Mouse (Mus musculus) midbrain, embryonic 13.5 days (tissue): ENCODE measurements around the gene Nlrc5. TPM values are rescaled to one million over a fixed set of nuclear protein-coding genes. Genes with fewer than 3 reads are reported as not detected.

Experiments used
- ATAC-seq: fragments of 200-750 bp; cut with Nextera tagmentation; 2 replicates; pipeline ENCODE4 v1.8.0; 2017; ENCODE audit warnings: mild to moderate bottlenecking, moderate TSS enrichment, moderate library complexity
- H3K27ac ChIP-seq: fragments of 300-500 bp; sonication (generic); 2 replicates; pipeline ENCODE4 v1.5.1; 2015; ENCODE audit warnings: inconsistent platforms, mild to moderate bottlenecking, moderate library complexity
- H3K27me3 ChIP-seq: fragments of 300-500 bp; sonication (generic); 2 replicates; pipeline ENCODE4 v1.6.1; 2015; ENCODE audit warnings: mild to moderate bottlenecking, inconsistent platforms
- H3K36me3 ChIP-seq: fragments of 300-500 bp; sonication (generic); 2 replicates; pipeline ENCODE4 v1.6.1; 2015; ENCODE audit warnings: mild to moderate bottlenecking, inconsistent platforms
- H3K4me1 ChIP-seq: fragments of 300-500 bp; sonication (generic); replicated peaks from 2 replicates; pipeline ENCODE4 v1.6.1; 2015; ENCODE audit warnings: inconsistent platforms
- H3K4me2 ChIP-seq: fragments of 300-500 bp; sonication (generic); replicated peaks from 2 replicates; pipeline ENCODE4 v1.6.1; 2015; ENCODE audit warnings: moderate library complexity, mild to moderate bottlenecking, inconsistent platforms
- H3K4me3 ChIP-seq: fragments of 300-500 bp; sonication (generic); replicated peaks from 2 replicates; pipeline ENCODE4 v1.5.1; 2015; ENCODE audit warnings: mild to moderate bottlenecking, inconsistent platforms
- H3K9ac ChIP-seq: fragments of 300-500 bp; sonication (generic); replicated peaks from 2 replicates; pipeline ENCODE4 v1.6.1; 2015; ENCODE audit warnings: mild to moderate bottlenecking, inconsistent platforms
- H3K9me3 ChIP-seq: fragments of 300-500 bp; sonication (generic); 2 replicates; pipeline ENCODE4 v1.6.1; 2016; ENCODE audit warnings: mild to moderate bottlenecking, inconsistent platforms
- WGBS: fragments of 180-500 bp; shearing (Covaris S2); methylation state at CpG from one replicate; pipeline ENCODE4 v1.1.7; 2015; 5-methylcytosine and 5-hydroxymethylcytosine counted together
- polyA plus RNA-seq: library from polyadenylated mRNA; unstranded; fragments of >200 nt; fragmentation: Nextera tagmentation; extraction: Ambion mirVana; gene quantifications from 2 replicates; pipeline ENCODE4 v1.2.1, GENCODE M21; 2015

Gene Nlrc5
- polyA plus RNA-seq, 1 experiment from 2014 or later: 0.27 TPM

DNA sequence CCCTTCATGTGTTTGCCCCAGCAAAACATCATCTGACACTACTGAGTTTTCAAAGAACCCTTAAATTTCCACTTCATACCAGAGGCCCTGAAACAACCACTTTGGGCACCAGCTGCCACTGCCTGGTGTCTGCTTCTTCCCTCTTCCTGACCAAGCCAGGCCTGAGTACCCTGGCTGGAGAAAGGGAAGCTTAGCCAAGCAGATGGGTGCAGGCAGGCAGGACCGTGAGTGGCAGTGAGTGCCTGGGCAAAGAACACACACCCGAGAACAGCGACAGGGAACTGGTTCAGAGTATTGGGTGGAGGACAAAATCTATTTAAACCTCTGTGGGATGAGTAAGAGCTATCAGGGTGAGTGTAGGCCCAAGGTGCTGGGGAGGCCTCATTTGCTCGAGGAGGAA, 5.7 kb upstream of the Nlrc5 start:
- H3K27me3 ChIP-seq: peaks cover 11% of the 10 kb centered on the region; the same call in 1 of the 2 replicates
- H3K27ac ChIP-seq: no peak overlapping the region
- WGBS: 83% methylated on average over 4 of the region's 4 CpGs
- no peaks in the 10 kb centered on the region for H3K9me3 ChIP-seq
- ATAC-seq: no peak
- H3K4me2 ChIP-seq: no peak overlapping the region
- no peaks in the 10 kb centered on the region for H3K4me1 ChIP-seq
- no peaks in the 10 kb centered on the region for H3K36me3 ChIP-seq
- no peak overlapping the region for H3K4me3 ChIP-seq
- H3K9ac ChIP-seq: no peak overlapping the region

DNA sequence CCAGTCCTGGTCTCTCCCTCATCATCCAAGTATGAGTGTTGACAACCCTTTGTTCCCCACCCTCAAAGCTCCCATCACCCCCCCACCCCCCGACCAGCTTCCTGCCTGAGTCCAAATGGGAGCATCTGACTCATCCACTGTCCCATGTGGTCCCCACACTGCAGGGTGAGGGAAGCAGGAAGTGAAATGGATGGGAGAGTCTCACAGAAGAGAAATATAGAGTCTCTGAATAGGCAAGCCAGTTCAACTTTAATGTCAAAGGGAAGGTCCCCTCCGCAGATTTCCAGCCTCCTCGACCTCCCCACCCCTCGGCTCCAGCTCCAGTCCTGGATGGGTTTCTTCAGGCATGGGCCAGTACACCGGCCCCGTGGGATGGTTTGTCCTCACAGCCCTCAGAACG, 4.8 kb upstream of the Nlrc5 start:
- ATAC-seq: no peak
- no peak overlapping the region for H3K27ac ChIP-seq
- no peak overlapping the region for H3K4me3 ChIP-seq
- H3K4me1 ChIP-seq: peaks cover 7% of the 10 kb centered on the region
- H3K27me3 ChIP-seq: peaks cover 18% of the 10 kb centered on the region
- whole genome bisulfite sequencing: 88% methylated on average over 7 of the region's 7 CpGs
- H3K4me2 ChIP-seq: no peak overlapping the region
- no peaks in the 10 kb centered on the region for H3K9me3 ChIP-seq
- no peaks in the 10 kb centered on the region for H3K36me3 ChIP-seq
- H3K9ac ChIP-seq: no peak overlapping the region

DNA sequence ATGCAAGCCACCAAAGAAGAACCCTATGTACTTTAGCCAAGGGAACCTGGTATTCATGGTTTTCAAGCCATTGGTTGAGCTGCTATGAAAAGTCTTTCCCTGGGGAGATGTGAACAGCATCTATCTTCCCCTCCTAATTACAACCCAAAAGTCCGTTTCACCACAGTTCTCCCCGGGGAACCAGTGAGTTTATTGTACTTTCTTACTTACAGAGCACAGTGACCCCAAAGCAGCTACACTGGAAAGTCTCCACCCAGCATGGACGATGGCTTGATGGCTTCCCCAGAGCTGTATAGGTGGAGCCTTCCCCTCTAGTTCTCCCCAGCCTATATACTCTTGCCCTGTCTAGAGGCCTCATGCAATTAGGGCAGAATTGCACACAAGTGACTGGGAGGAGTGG, 1.9 kb upstream of the Nlrc5 start:
- H3K4me3 ChIP-seq: no peak overlapping the region
- peaks cover 23% of the 10 kb centered on the region for H3K27me3 ChIP-seq
- peaks cover 9% of the 10 kb centered on the region for H3K4me1 ChIP-seq
- H3K9ac ChIP-seq: no peak overlapping the region
- WGBS: 78% methylated on average over 3 of the region's 3 CpGs
- ATAC-seq: no peak
- H3K27ac ChIP-seq: no peak overlapping the region
- no peaks in the 10 kb centered on the region for H3K9me3 ChIP-seq
- H3K36me3 ChIP-seq: no peaks in the 10 kb centered on the region
- no peak overlapping the region for H3K4me2 ChIP-seq

DNA sequence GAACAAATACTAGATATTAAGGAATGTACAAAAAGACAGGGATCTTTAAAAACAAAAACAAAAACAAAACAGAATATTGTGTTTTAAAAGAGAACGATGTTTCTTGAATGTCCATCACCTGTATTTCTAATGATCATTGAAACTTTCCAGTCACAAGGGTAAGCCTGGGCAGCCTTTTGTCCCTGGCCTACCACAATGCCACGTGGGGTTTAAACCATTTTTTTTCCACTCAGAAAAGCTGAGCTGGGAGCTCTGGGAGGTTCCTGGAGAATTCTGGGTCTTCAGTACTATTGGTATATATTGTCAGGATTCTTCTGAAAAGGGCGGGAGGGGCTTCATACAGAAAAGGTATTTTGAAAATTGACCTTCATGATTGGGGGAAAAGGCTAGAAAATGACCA, 802 bp downstream of the Nlrc5 start:
- Histone ChIP-seq H3K4me3 (no peak overlapping the region), H3K36me3 (no peaks in the 10 kb centered on the region), H3K27ac (no peak overlapping the region), H3K27me3 (peaks cover 23% of the 10 kb centered on the region), H3K9ac (no peak overlapping the region), H3K4me2 (no peak overlapping the region), H3K9me3 (no peaks in the 10 kb centered on the region), H3K4me1 (peaks cover 9% of the 10 kb centered on the region)
- ATAC-seq: no peak
- 79% methylated on average over 3 of the region's 3 CpGs for WGBS

DNA sequence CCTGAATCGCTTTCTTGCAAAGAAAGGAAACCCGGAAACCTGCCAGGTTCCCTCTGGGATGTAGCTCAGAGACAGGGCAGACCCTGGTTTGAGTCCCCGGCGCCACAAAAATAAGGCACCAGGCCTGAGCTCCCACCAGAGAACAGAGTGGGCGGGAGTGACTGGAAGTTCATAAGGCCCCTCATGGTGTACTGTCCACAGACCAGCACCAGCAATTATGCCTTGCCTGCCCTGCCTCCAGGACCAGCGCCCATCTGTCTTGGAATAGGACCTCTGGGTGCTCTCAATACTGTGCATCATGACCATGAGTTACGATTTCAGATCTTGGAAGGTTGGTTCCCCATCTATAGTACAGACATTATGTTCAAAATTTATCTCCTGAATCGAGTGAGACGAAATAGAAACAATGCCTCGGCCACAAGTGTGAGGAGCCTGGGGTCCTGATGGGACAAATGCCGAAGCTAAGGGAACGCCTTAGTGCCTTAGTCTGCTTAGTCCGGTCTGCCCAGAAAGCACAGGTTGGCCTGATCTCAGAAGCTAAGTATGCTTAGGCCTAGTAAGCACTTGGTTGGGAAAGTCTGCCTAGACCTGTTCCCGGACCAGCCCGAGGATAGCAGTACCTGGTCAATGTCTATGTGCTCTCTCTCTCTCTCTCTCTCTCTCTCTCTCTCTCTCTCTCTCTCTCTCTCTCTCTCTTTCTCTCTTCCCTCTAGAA, 1.4 kb downstream of the Nlrc5 start:
- Histone ChIP-seq H3K36me3 (no peaks in the 10 kb centered on the region), H3K27me3 (peaks cover 23% of the 10 kb centered on the region), H3K4me3 (no peak overlapping the region), H3K27ac (no peak overlapping the region), H3K4me1 (peaks cover 9% of the 10 kb centered on the region), H3K9me3 (no peaks in the 10 kb centered on the region), H3K9ac (no peak overlapping the region), H3K4me2 (no peak overlapping the region)
- 92% methylated on average over 15 of the region's 15 CpGs for WGBS
- no peak for ATAC-seq

DNA sequence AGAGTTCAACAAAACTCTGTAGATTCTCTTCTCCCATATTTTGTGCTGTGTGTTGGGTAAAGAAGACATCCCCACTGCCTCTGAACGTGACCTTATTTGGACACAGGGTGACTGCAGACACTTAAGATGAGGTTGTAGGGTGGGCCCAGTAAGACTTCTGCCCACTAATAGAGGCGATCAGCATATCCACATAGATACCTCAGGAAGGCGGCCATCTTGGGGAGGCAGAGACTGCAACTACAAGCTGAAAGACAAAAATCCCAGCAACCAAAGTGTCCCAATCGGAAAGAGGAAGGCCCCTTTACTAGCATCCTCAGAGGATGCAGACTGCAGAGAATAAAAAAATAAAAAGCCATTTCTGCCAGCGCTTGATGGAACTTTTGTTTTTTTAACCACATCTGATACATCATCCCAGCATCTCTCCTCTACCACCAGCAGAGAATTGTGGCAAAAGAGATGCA, 2.0 kb downstream of the Nlrc5 start:
- no peak for ATAC-seq
- WGBS: 93% methylated on average over 5 of the region's 5 CpGs
- Histone ChIP-seq H3K27me3 (peaks cover 23% of the 10 kb centered on the region), H3K9ac (no peak overlapping the region), H3K9me3 (no peaks in the 10 kb centered on the region), H3K27ac (no peak overlapping the region), H3K4me2 (no peak overlapping the region), H3K4me3 (no peak overlapping the region), H3K4me1 (peaks cover 9% of the 10 kb centered on the region), H3K36me3 (no peaks in the 10 kb centered on the region)

DNA sequence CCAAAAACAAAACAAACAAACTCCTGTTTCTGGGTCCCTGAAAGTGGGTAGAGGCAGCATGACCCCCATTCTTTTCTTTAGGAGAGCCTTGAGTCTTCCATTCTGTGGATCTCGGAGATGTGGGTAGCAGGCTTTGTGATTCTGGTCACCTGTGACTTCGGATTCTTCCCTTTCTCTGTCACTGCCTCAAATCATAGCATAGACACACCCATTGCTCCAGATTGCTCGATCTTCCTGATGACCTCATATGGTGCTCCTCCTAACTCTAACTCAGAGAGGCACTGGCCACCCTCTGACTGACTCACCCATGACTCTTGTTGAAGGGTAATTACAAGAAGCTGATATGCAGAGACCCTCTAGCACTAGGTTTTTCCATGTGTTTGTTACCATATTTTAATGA, 2.7 kb downstream of the Nlrc5 start:
- H3K36me3 ChIP-seq: no peaks in the 10 kb centered on the region
- H3K27me3 ChIP-seq: peaks cover 23% of the 10 kb centered on the region
- no peak overlapping the region for H3K4me2 ChIP-seq
- 85% methylated on average over 3 of the region's 3 CpGs for WGBS
- ATAC-seq: no peak
- H3K27ac ChIP-seq: no peak overlapping the region
- no peaks in the 10 kb centered on the region for H3K9me3 ChIP-seq
- H3K9ac ChIP-seq: no peak overlapping the region
- H3K4me3 ChIP-seq: no peak overlapping the region
- H3K4me1 ChIP-seq: peaks cover 9% of the 10 kb centered on the region

DNA sequence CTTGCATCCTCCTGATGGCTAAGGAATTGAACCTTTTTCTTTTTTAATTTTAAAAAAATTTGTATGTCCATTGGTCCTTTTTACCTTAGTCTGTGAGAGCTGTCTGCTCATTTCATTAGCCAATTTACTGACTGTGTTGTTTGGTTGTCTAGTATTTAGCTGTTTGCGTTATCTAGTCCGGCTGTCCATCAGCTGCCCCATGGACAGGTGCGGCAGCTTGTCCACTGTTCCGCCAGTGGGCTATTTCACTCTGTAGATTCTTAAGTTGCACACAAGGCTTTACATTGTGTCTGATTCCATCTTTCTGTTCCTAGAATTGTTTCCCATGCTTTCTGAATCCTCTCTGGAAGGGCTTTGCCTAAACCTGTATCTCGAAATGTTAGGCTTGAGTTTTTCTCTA, 4.5 kb downstream of the Nlrc5 start:
- 92% methylated on average over 5 of the region's 5 CpGs for WGBS
- Histone ChIP-seq H3K9me3 (no peaks in the 10 kb centered on the region), H3K4me3 (no peak overlapping the region), H3K27me3 (peaks cover 10% of the 10 kb centered on the region), H3K4me1 (peaks cover 9% of the 10 kb centered on the region), H3K27ac (no peak overlapping the region), H3K4me2 (no peak overlapping the region), H3K36me3 (no peaks in the 10 kb centered on the region), H3K9ac (no peak overlapping the region)
- no peak for ATAC-seq

DNA sequence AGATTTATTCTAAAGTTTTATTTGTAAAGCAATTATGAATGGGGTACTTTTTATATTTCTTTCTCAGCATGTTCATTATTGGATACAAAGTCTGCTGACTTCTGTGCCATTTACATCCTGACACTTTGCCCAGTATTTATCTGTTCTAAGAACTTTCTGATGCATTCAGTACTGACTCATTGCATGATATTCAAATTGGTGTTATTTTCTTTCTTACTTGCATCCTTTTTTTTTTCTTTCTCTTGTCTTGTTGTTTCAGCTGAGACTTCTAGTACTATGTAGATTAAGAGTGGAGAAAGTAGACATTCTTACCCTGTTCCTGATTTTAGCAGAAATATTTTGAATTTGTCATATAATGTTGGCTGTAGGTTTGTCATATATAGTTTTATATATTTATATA, 5.5 kb downstream of the Nlrc5 start:
- Histone ChIP-seq H3K9ac (no peak overlapping the region), H3K4me1 (no peaks in the 10 kb centered on the region), H3K36me3 (no peaks in the 10 kb centered on the region), H3K4me2 (no peak overlapping the region), H3K27me3 (peaks cover 5% of the 10 kb centered on the region; the same call in 1 of the 2 replicates), H3K4me3 (no peak overlapping the region), H3K9me3 (no peaks in the 10 kb centered on the region), H3K27ac (no peak overlapping the region)
- ATAC-seq: no peak

DNA sequence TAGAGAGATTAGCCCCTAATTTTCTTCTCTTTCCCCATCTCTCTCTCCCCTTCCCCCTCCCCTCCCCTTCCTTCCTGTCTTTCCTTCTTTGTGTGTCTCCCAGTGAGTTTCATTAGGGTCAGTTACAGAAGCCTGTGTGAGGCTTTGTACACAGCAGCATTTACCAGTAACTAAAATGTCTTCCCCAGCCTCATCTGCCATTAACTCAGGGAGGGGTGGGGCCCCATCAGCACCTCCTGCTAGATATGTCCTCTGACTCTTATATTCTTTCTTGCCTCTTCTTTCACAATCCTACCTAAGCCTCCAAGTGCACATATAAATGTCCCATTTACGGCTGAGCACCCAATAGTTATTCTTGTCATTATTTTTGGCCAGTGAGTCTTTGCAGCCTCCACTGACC, 6.2 kb downstream of the Nlrc5 start:
- Histone ChIP-seq H3K4me1 (no peaks in the 10 kb centered on the region), H3K27ac (no peak overlapping the region), H3K36me3 (no peaks in the 10 kb centered on the region), H3K27me3 (no peaks in the 10 kb centered on the region), H3K9me3 (no peaks in the 10 kb centered on the region), H3K4me2 (no peak overlapping the region), H3K9ac (no peak overlapping the region), H3K4me3 (no peak overlapping the region)
- no peak for ATAC-seq
- 85% methylated on average over 1 of the region's 1 CpGs for WGBS

DNA sequence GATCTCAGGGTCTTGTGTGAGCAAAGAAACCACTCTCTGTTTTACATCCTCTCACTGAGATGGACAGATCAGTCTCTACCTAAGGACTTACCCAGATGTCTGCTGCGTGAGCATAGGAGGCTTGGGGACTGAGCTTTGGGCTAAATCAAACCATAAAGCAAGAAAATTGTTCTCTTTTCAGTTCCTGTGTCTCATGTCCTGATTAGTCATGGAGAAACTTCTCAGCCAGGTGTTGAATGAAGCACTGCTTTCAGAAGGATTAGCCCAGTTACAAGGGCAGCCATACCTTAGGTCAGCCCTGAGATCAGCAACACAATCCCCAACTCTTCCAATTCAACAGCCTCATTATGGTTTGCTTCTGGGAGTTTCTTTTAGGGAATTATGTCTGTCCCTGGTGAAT, 7.5 kb downstream of the Nlrc5 start:
- Histone ChIP-seq H3K4me2 (no peak overlapping the region), H3K27ac (no peak overlapping the region), H3K36me3 (no peaks in the 10 kb centered on the region), H3K9me3 (no peaks in the 10 kb centered on the region), H3K4me3 (no peak overlapping the region), H3K4me1 (no peaks in the 10 kb centered on the region), H3K27me3 (no peaks in the 10 kb centered on the region), H3K9ac (no peak overlapping the region)
- 82% methylated on average over 1 of the region's 1 CpGs for WGBS
- no peak for ATAC-seq

DNA sequence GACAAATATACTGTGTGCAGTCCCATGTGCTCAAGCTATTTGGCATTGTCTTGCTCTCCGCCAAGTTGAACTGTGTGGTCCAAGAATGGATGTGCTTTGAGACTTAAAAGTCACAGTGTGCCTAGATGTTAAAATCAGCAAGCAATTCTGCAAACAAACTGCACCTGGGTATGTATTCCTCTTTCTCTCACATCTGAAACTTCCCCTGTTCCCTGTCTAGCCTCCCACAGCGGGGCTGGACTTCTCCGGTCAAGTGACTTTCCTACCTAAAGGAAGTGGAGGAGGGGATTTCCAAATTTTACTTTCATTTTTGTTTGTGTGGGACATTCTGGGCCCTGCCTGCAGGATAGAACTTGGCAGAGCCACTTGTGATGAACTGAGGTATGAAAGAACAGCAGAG, 9.0 kb downstream of the Nlrc5 start:
- no peaks in the 10 kb centered on the region for H3K36me3 ChIP-seq
- H3K27me3 ChIP-seq: no peaks in the 10 kb centered on the region
- H3K4me1 ChIP-seq: no peaks in the 10 kb centered on the region
- no peak for ATAC-seq
- no peak overlapping the region for H3K4me2 ChIP-seq
- no peak overlapping the region for H3K9ac ChIP-seq
- H3K9me3 ChIP-seq: no peaks in the 10 kb centered on the region
- H3K27ac ChIP-seq: no peak overlapping the region
- no peak overlapping the region for H3K4me3 ChIP-seq
- WGBS: 88% methylated on average over 3 of the region's 3 CpGs

DNA sequence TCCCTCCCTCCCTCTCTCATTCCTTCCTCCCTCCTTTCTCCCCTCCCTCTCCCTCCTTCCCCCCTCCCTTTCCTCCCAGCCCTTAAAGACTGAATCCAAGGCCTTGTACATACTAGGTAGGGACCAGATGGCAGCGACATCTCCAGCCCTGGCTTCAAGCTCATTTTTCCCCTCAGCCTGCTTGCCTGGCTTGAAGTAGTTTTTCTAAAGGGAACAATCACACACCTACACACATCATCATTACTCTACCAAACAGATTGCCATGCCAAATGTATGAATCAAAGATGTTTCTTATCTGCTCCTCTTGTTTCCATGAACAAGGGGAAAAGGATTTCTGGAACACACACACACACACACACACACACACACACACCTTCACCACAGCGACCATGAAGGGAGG, 10.3 kb downstream of the Nlrc5 start:
- Histone ChIP-seq H3K4me1 (no peaks in the 10 kb centered on the region), H3K27ac (no peak overlapping the region), H3K36me3 (no peaks in the 10 kb centered on the region), H3K27me3 (no peaks in the 10 kb centered on the region), H3K4me3 (no peak overlapping the region), H3K9me3 (no peaks in the 10 kb centered on the region), H3K4me2 (no peak overlapping the region), H3K9ac (no peak overlapping the region)
- 75% methylated on average over 2 of the region's 2 CpGs for whole genome bisulfite sequencing
- ATAC-seq: no peak
